Mouse (Mus musculus) MEL (cell line): ENCODE results near the gene Eif4e3. TPM values are rescaled to one million over a fixed set of nuclear protein-coding genes. Genes with fewer than 3 reads are reported as not detected.

Experiments used
- DNase-seq: peaks from one replicate; pipeline ENCODE4 v3.0.0; 2011; ENCODE audit warnings: low read depth, low spot score
- H3K27ac ChIP-seq: 2 replicates; pipeline ENCODE4 v1.5.1; 2012; ENCODE audit warnings: low read depth, mild to moderate bottlenecking, control low read depth, low read length, moderate library complexity; ENCODE audit not compliant: control insufficient read depth
- H3K27me3 ChIP-seq, 2 experiments: fragments of 150-350 bp in 1 of 2; sonication (generic) in 1 of 2; 2 replicates each; pipeline ENCODE4 v1.6.1; 2012; ENCODE audit warnings: low read length in 2 of 2, mild to moderate bottlenecking in 2 of 2, improper control_type of control experiment in 1 of 2, moderate library complexity in 1 of 2; ENCODE audit not compliant: insufficient read depth in 2 of 2, control insufficient read depth in 1 of 2
- H3K36me3 ChIP-seq, 2 experiments: 2 replicates each; pipeline ENCODE4 v1.6.1; 2012 to 2014; ENCODE audit warnings: low read length in 2 of 2, improper control_type of control experiment in 1 of 2, inconsistent platforms in 1 of 2, mild to moderate bottlenecking in 1 of 2; ENCODE audit not compliant: insufficient read depth in 2 of 2, control insufficient read depth in 1 of 2
- H3K4me1 ChIP-seq, 2 experiments: fragments of 150-350 bp in 1 of 2; sonication (generic) in 1 of 2; 2 replicates each; pipeline ENCODE4 v1.6.1; 2012; ENCODE audit warnings: low read length in 2 of 2, improper control_type of control experiment in 1 of 2, mild to moderate bottlenecking in 1 of 2; ENCODE audit not compliant: insufficient read depth in 2 of 2, control insufficient read depth in 1 of 2
- H3K4me3 ChIP-seq, 2 experiments: fragments of 150-350 bp in 1 of 2; sonication (generic) in 1 of 2; 2 replicates each; pipeline ENCODE4 v1.5.1; 2012; ENCODE audit warnings: low read depth in 2 of 2, low read length in 2 of 2, mild to moderate bottlenecking in 2 of 2, moderate library complexity in 2 of 2, control low read depth in 1 of 2, improper control_type of control experiment in 1 of 2; ENCODE audit not compliant: control insufficient read depth in 1 of 2, insufficient read depth in 1 of 2
- H3K79me2 ChIP-seq: 2 replicates; pipeline ENCODE4 v1.6.1; 2012; ENCODE audit warnings: mild to moderate bottlenecking, low read length, moderate library complexity; ENCODE audit not compliant: control insufficient read depth, poor library complexity, insufficient read depth
- H3K9ac ChIP-seq: 2 replicates; pipeline ENCODE4 v1.6.1; 2012; ENCODE audit warnings: low read depth, mild to moderate bottlenecking, control low read depth, low read length, moderate library complexity; ENCODE audit not compliant: control insufficient read depth, poor library complexity, severe bottlenecking
- H3K9me3 ChIP-seq: fragments of 150-350 bp; sonication (generic); replicated peaks from 2 replicates; pipeline ENCODE4 v1.6.1; 2012; ENCODE audit warnings: mild to moderate bottlenecking, low read length, improper control_type of control experiment, moderate library complexity; ENCODE audit not compliant: insufficient read depth
- BHLHE40 ChIP-seq: IDR thresholded peaks from 2 replicates; pipeline ENCODE4 v1.6.1; 2012; ENCODE audit warnings: low read depth, mild to moderate bottlenecking, inconsistent platforms, low read length, improper control_type of control experiment, borderline replicate concordance
- ELF1 ChIP-seq: IDR thresholded peaks from 2 replicates; pipeline ENCODE4 v1.6.1; 2014; ENCODE audit warnings: low read depth, mild to moderate bottlenecking, inconsistent platforms, low read length, improper control_type of control experiment, moderate library complexity
- ETS1 ChIP-seq: IDR thresholded peaks from 2 replicates; pipeline ENCODE4 v1.6.1; 2012; ENCODE audit warnings: low read depth, mild to moderate bottlenecking, inconsistent platforms, low read length, improper control_type of control experiment, moderate library complexity
- GATA1 ChIP-seq: IDR thresholded peaks from 2 replicates; pipeline ENCODE4 v1.6.1; 2011; ENCODE audit warnings: low read depth, low read length, improper control_type of control experiment
- JUND ChIP-seq: IDR thresholded peaks from 2 replicates; pipeline ENCODE4 v1.6.1; 2011; ENCODE audit warnings: low read depth, mild to moderate bottlenecking, improper control_type of control experiment, low read length
- MAFK ChIP-seq: IDR thresholded peaks from 2 replicates; pipeline ENCODE4 v1.6.1; 2011; ENCODE audit warnings: low read depth, mild to moderate bottlenecking, low read length, improper control_type of control experiment, borderline replicate concordance
- MAX ChIP-seq: IDR thresholded peaks from 2 replicates; pipeline ENCODE4 v1.6.1; 2011; ENCODE audit warnings: low read length, improper control_type of control experiment
- MEF2A ChIP-seq: IDR thresholded peaks from 2 replicates; pipeline ENCODE4 v1.6.1; 2014; ENCODE audit warnings: low read depth, mild to moderate bottlenecking, inconsistent platforms, low read length, improper control_type of control experiment; ENCODE audit not compliant: poor library complexity, insufficient replicate concordance, severe bottlenecking; ENCODE audit errors: extremely low read depth
- RAD21 ChIP-seq: IDR thresholded peaks from 2 replicates; pipeline ENCODE4 v1.6.1; 2011; ENCODE audit warnings: mild to moderate bottlenecking, low read depth, low read length, improper control_type of control experiment
- RCOR1 ChIP-seq: IDR thresholded peaks from 2 replicates; pipeline ENCODE4 v1.6.1; 2012; ENCODE audit warnings: low read depth, mild to moderate bottlenecking, inconsistent platforms, low read length, improper control_type of control experiment
- SIN3A ChIP-seq: IDR thresholded peaks from 2 replicates; pipeline ENCODE4 v1.6.1; 2012; ENCODE audit warnings: low read length, improper control_type of control experiment, inconsistent platforms
- SMC3 ChIP-seq: IDR thresholded peaks from 2 replicates; pipeline ENCODE4 v1.6.1; 2011; ENCODE audit warnings: low read depth, low read length, improper control_type of control experiment
- TBP ChIP-seq: IDR thresholded peaks from 2 replicates; pipeline ENCODE4 v1.8.0; 2011; ENCODE audit warnings: low read depth, low read length, improper control_type of control experiment
- UBTF ChIP-seq: IDR thresholded peaks from 2 replicates; pipeline ENCODE4 v1.6.1; 2012; ENCODE audit warnings: low read depth, mild to moderate bottlenecking, inconsistent platforms, low read length, improper control_type of control experiment, moderate library complexity, borderline replicate concordance; ENCODE audit not compliant: insufficient read depth
- USF2 ChIP-seq, 2 experiments: IDR thresholded peaks; 2 replicates each; pipeline ENCODE4 v1.6.1; 2011 to 2012; ENCODE audit warnings: improper control_type of control experiment in 2 of 2, low read length in 2 of 2, borderline replicate concordance in 1 of 2, inconsistent platforms in 1 of 2, low read depth in 1 of 2, mild to moderate bottlenecking in 1 of 2; ENCODE audit not compliant: insufficient read depth in 1 of 2
- ZC3H11A ChIP-seq: IDR thresholded peaks from 2 replicates; pipeline ENCODE4 v1.6.1; 2012; ENCODE audit warnings: low read depth, mild to moderate bottlenecking, inconsistent platforms, low read length, improper control_type of control experiment
- ZMIZ1 ChIP-seq: IDR thresholded peaks from 2 replicates; pipeline ENCODE4 v1.6.1; 2012; ENCODE audit warnings: low read depth, mild to moderate bottlenecking, inconsistent platforms, low read length, improper control_type of control experiment, moderate library complexity
- polyA plus RNA-seq, 2 experiments: library from polyadenylated mRNA; stranded (reverse) in 1 of 2; unstranded in 1 of 2; fragments of >175 nt in 1 of 2; fragments of >200 nt in 1 of 2; gene quantifications; 2 replicates each; pipeline versions ENCODE4 v1.2.1 to v1.2.4; 2012; ENCODE audit warnings: low replicate concordance in 2 of 2, low read depth in 1 of 2; ENCODE audit not compliant: insufficient read length in 2 of 2, insufficient read depth in 1 of 2, missing spikeins in 1 of 2
- total RNA-seq: library from RNA; depleted of rRNA; stranded (reverse); fragments of 300-350 nt; gene quantifications from 2 replicates; pipeline ENCODE4 v1.2.3, GENCODE M21; 2012

Gene Eif4e3
- total and polyA plus RNA-seq, 3 experiments = not detected

DNA sequence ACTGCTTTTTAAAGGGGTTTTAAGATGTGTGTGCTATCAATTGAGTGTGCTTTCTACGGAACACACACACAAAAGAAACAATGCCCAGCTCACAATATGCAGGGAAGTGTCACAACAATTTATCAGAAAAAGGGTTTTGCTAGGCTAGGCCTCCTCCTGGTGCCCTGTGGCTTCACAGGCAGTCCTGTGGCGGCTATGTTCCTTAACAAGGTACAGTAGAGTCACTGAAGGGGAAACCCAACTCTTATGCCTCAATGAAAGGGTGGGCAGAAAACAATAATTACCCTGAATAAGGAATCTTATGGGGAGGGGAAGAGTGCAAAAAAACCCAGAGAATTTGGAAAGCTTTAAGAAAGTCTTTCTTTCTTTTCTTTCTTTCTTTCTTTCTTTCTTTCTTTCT lies 40.2 kb downstream of the Eif4e3 start:
- DNase-seq = no peak
- no peaks in the 10 kb centered on the region; a peak in 3 of 4 replicates for H3K27me3 ChIP-seq
- H3K9me3 ChIP-seq = no peaks in the 10 kb centered on the region
- H3K4me1 ChIP-seq = no peaks in the 10 kb centered on the region
- H3K9ac ChIP-seq = no peak overlapping the region
- H3K79me2 ChIP-seq = no peaks in the 10 kb centered on the region
- H3K27ac ChIP-seq = no peak overlapping the region
- H3K4me3 ChIP-seq = no peak overlapping the region
- H3K36me3 ChIP-seq = no peaks in the 10 kb centered on the region
- TF ChIP-seq JUND = no peak
- no peak for TF ChIP-seq MAFK
- no peak for TF ChIP-seq ZMIZ1
- no peak for TF ChIP-seq GATA1
- no peak for TF ChIP-seq ZC3H11A
- no peak for TF ChIP-seq BHLHE40
- no peak for TF ChIP-seq UBTF
- no peak for TF ChIP-seq USF2 (IDR thresholded peaks at IDR 0.05; ENCODE audit: borderline replicate concordance in 1 of 2, insufficient read depth in 1 of 2, low read depth in 1 of 2, low read length in 2 of 2)
- no peak for TF ChIP-seq ETS1
- no peak for TF ChIP-seq MAX
- no peak for TF ChIP-seq SIN3A
- TF ChIP-seq ELF1 = no peak
- TF ChIP-seq RAD21 = no peak

DNA sequence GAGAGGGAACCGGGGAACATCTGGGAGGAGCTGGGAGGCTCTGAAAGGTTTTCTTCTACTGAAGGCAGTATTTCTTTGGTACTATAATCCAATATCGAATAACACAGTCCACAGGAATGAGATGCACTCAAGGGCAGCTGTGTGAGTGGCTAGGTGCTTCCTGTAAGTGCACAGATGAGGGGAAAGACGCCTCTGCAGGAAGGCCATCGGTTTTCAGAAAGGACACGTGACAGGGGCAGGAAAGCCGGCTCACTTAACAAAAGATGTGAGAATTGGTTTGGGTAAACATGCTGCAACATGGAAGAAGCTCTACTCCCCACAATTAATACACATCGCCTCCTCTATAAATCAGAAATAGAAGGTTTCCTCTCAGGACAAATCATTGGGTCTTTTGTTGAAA lies 40.8 kb downstream of the Eif4e3 start:
- H3K36me3 ChIP-seq = no peaks in the 10 kb centered on the region
- H3K4me1 ChIP-seq = no peaks in the 10 kb centered on the region
- no peaks in the 10 kb centered on the region for H3K79me2 ChIP-seq
- no peak overlapping the region for H3K4me3 ChIP-seq
- no peak for DNase-seq
- no peak for TF ChIP-seq TBP
- no peak for TF ChIP-seq MAFK
- no peak for TF ChIP-seq MEF2A
- no peak for TF ChIP-seq RCOR1
- TF ChIP-seq SMC3 = no peak
- no peaks in the 10 kb centered on the region; a peak in 3 of 4 replicates for H3K27me3 ChIP-seq
- no peak overlapping the region for H3K27ac ChIP-seq
- no peaks in the 10 kb centered on the region for H3K9me3 ChIP-seq
- H3K9ac ChIP-seq = no peak overlapping the region
